Mouse (Mus musculus): ENCODE measurements around the gene Nuak1. TPM values are rescaled to one million over a fixed set of nuclear protein-coding genes. Genes with fewer than 3 reads are reported as not detected.

The Nuak1 gene
- polyA plus RNA-seq, 1 experiment from 2014 or later: 3.3 TPM

- 80% methylated on average over 16 of the region's 16 CpGs for WGBS
- Histone ChIP-seq H3K4me2 (ENCODE audit: low read depth) (no peak overlapping the region), H3K4me3 (ENCODE audit: low read depth, low read length) (no peak overlapping the region), H3K4me1 (ENCODE audit: control insufficient read depth, insufficient read depth, low read length) (no peaks in the 10 kb centered on the region), H3K9me3 (ENCODE audit: control insufficient read depth, low read length) (no peaks in the 10 kb centered on the region), H3K27me3 (ENCODE audit: control insufficient read depth, insufficient read depth, low read length) (no peaks in the 10 kb centered on the region), H3K9ac (ENCODE audit: low read length) (no peak overlapping the region), H3K36me3 (ENCODE audit: control insufficient read depth, insufficient read depth, low read length) (no peaks in the 10 kb centered on the region), H3K27ac (ENCODE audit: low read depth, low read length) (no peak overlapping the region)
- ATAC-seq (ENCODE audit: insufficient read depth, low FRiP score, low TSS enrichment): no peak
- no peak for DNase-seq (ENCODE audit: low spot score)
Observed at GRCm38 (mm10) chr10:84411122-84412105, 29.0 kb downstream of the Nuak1 start.

- DNase-seq (ENCODE audit: low spot score) (no peak), ATAC-seq (ENCODE audit: insufficient read depth, low FRiP score, low TSS enrichment) (no peak)
- no peaks in the 10 kb centered on the region for H3K9me3 ChIP-seq (ENCODE audit: control insufficient read depth, low read length)
- H3K27ac ChIP-seq (ENCODE audit: low read depth, low read length): no peak overlapping the region
- H3K27me3 ChIP-seq (ENCODE audit: control insufficient read depth, insufficient read depth, low read length): no peaks in the 10 kb centered on the region
- no peak overlapping the region for H3K4me2 ChIP-seq (ENCODE audit: low read depth)
- no peak overlapping the region for H3K4me3 ChIP-seq (ENCODE audit: low read depth, low read length)
- 87% methylated on average over 13 of the region's 13 CpGs for WGBS
- no peaks in the 10 kb centered on the region for H3K36me3 ChIP-seq (ENCODE audit: control insufficient read depth, insufficient read depth, low read length)
- H3K9ac ChIP-seq (ENCODE audit: low read length): no peak overlapping the region
- 0 out of 2 replicates have a peak, but pooled peaks cover 5% of the 10 kb centered on the region for H3K4me1 ChIP-seq (ENCODE audit: control insufficient read depth, insufficient read depth, low read length)
Observed at GRCm38 (mm10) chr10:84408965-84409660, 31.3 kb downstream of the Nuak1 start.

- Histone ChIP-seq H3K4me1 (ENCODE audit: control insufficient read depth, insufficient read depth, low read length) (0 out of 2 replicates have a peak, but pooled peaks cover 5% of the 10 kb centered on the region), H3K4me3 (ENCODE audit: low read depth, low read length) (no peak overlapping the region), H3K27me3 (ENCODE audit: control insufficient read depth, insufficient read depth, low read length) (no peaks in the 10 kb centered on the region), H3K36me3 (ENCODE audit: control insufficient read depth, insufficient read depth, low read length) (no peaks in the 10 kb centered on the region), H3K4me2 (ENCODE audit: low read depth) (no peak overlapping the region), H3K9me3 (ENCODE audit: control insufficient read depth, low read length) (no peaks in the 10 kb centered on the region), H3K27ac (ENCODE audit: low read depth, low read length) (no peak overlapping the region), H3K9ac (ENCODE audit: low read length) (no peak overlapping the region)
- DNase-seq (ENCODE audit: low spot score): no peak
- 27% methylated on average over 8 of the region's 8 CpGs for WGBS
- ATAC-seq (ENCODE audit: insufficient read depth, low FRiP score, low TSS enrichment): no peak
Observed at GRCm38 (mm10) chr10:84405135-84405776, 35.1 kb downstream of the Nuak1 start.

GRCm38 (mm10) chr10:84401907-84402371 is 38.5 kb downstream of the Nuak1 start:
- Histone ChIP-seq H3K4me3 (ENCODE audit: low read depth, low read length) (no peak overlapping the region), H3K27me3 (ENCODE audit: control insufficient read depth, insufficient read depth, low read length) (no peaks in the 10 kb centered on the region), H3K4me1 (ENCODE audit: control insufficient read depth, insufficient read depth, low read length) (0 out of 2 replicates have a peak, but pooled peaks cover 5% of the 10 kb centered on the region), H3K4me2 (ENCODE audit: low read depth) (no peak overlapping the region), H3K9ac (ENCODE audit: low read length) (no peak overlapping the region), H3K27ac (ENCODE audit: low read depth, low read length) (no peak overlapping the region), H3K36me3 (ENCODE audit: control insufficient read depth, insufficient read depth, low read length) (no peaks in the 10 kb centered on the region), H3K9me3 (ENCODE audit: control insufficient read depth, low read length) (no peaks in the 10 kb centered on the region)
- no peak for DNase-seq (ENCODE audit: low spot score)
- ATAC-seq (ENCODE audit: insufficient read depth, low FRiP score, low TSS enrichment): no peak; the same call in 1 of the 2 replicates
- WGBS: 54% methylated on average over 6 of the region's 7 CpGs

- H3K36me3 ChIP-seq (ENCODE audit: control insufficient read depth, insufficient read depth, low read length): no peaks in the 10 kb centered on the region
- DNase-seq (ENCODE audit: low spot score): no peak
- WGBS: 34% methylated on average over 4 of the region's 4 CpGs
- H3K4me2 ChIP-seq (ENCODE audit: low read depth): no peak overlapping the region
- H3K27me3 ChIP-seq (ENCODE audit: control insufficient read depth, insufficient read depth, low read length): no peaks in the 10 kb centered on the region
- no peak overlapping the region for H3K27ac ChIP-seq (ENCODE audit: low read depth, low read length)
- 0 out of 2 replicates have a peak, but pooled peaks cover 5% of the 10 kb centered on the region for H3K4me1 ChIP-seq (ENCODE audit: control insufficient read depth, insufficient read depth, low read length)
- ATAC-seq (ENCODE audit: insufficient read depth, low FRiP score, low TSS enrichment): peak; percentile 53
- no peaks in the 10 kb centered on the region for H3K9me3 ChIP-seq (ENCODE audit: control insufficient read depth, low read length)
- no peak overlapping the region for H3K4me3 ChIP-seq (ENCODE audit: low read depth, low read length)
- no peak overlapping the region for H3K9ac ChIP-seq (ENCODE audit: low read length)
Observed at GRCm38 (mm10) chr10:84401189-84401588, 39.2 kb downstream of the Nuak1 start.

- no peaks in the 10 kb centered on the region for H3K9me3 ChIP-seq (ENCODE audit: control insufficient read depth, low read length)
- no peak for DNase-seq (ENCODE audit: low spot score)
- H3K4me1 ChIP-seq (ENCODE audit: control insufficient read depth, insufficient read depth, low read length): 0 out of 2 replicates have a peak, but pooled peaks cover 2% of the 10 kb centered on the region
- H3K4me2 ChIP-seq (ENCODE audit: low read depth): no peak overlapping the region
- ATAC-seq (ENCODE audit: insufficient read depth, low FRiP score, low TSS enrichment): no peak
- no peak overlapping the region for H3K27ac ChIP-seq (ENCODE audit: low read depth, low read length)
- no peak overlapping the region for H3K4me3 ChIP-seq (ENCODE audit: low read depth, low read length)
- no peak overlapping the region for H3K9ac ChIP-seq (ENCODE audit: low read length)
- H3K27me3 ChIP-seq (ENCODE audit: control insufficient read depth, insufficient read depth, low read length): no peaks in the 10 kb centered on the region
- 82% methylated on average over 7 of the region's 7 CpGs for WGBS
- H3K36me3 ChIP-seq (ENCODE audit: control insufficient read depth, insufficient read depth, low read length): no peaks in the 10 kb centered on the region
Observed at GRCm38 (mm10) chr10:84400037-84400681, 40.2 kb downstream of the Nuak1 start.

- H3K4me2 ChIP-seq (ENCODE audit: low read depth): no peak overlapping the region
- no peak overlapping the region for H3K9ac ChIP-seq (ENCODE audit: low read length)
- WGBS: 85% methylated on average over 4 of the region's 4 CpGs
- no peaks in the 10 kb centered on the region for H3K36me3 ChIP-seq (ENCODE audit: control insufficient read depth, insufficient read depth, low read length)
- H3K27me3 ChIP-seq (ENCODE audit: control insufficient read depth, insufficient read depth, low read length): no peaks in the 10 kb centered on the region
- no peak overlapping the region for H3K4me3 ChIP-seq (ENCODE audit: low read depth, low read length)
- ATAC-seq (ENCODE audit: insufficient read depth, low FRiP score, low TSS enrichment): no peak
- H3K27ac ChIP-seq (ENCODE audit: low read depth, low read length): no peak overlapping the region
- no peak for DNase-seq (ENCODE audit: low spot score)
- H3K9me3 ChIP-seq (ENCODE audit: control insufficient read depth, low read length): no peaks in the 10 kb centered on the region
- peaks cover 3% of the 10 kb centered on the region; the same call in 1 of the 2 replicates for H3K4me1 ChIP-seq (ENCODE audit: control insufficient read depth, insufficient read depth, low read length)
Observed at GRCm38 (mm10) chr10:84397276-84397675, 43.1 kb downstream of the Nuak1 start.
